Mouse (Mus musculus) ES-Bruce4 (cell line): ENCODE data around the gene Glis2. TPM values are rescaled to one million over a fixed set of nuclear protein-coding genes. Genes with fewer than 3 reads are reported as not detected.

ENCODE experiments used
- H3K27ac ChIP-seq: 2 replicates; pipeline ENCODE4 v1.5.1; 2012; ENCODE audit warnings: low read length, inconsistent platforms; ENCODE audit not compliant: insufficient read depth
- H3K27me3 ChIP-seq: 2 replicates; pipeline ENCODE4 v1.6.1; 2012; ENCODE audit warnings: mild to moderate bottlenecking, low read length, inconsistent platforms; ENCODE audit not compliant: control insufficient read depth, poor library complexity, insufficient read depth, severe bottlenecking
- H3K36me3 ChIP-seq: 2 replicates; pipeline ENCODE4 v1.6.1; 2012; ENCODE audit warnings: inconsistent platforms, mild to moderate bottlenecking, low read length, moderate library complexity; ENCODE audit not compliant: control insufficient read depth, poor library complexity, insufficient read depth, severe bottlenecking
- H3K4me1 ChIP-seq: one replicate; pipeline ENCODE4 v1.8.1; 2011; ENCODE audit warnings: low read length; ENCODE audit not compliant: control insufficient read depth, insufficient read depth
- H3K4me3 ChIP-seq: 2 replicates; pipeline ENCODE4 v1.5.1; 2011; ENCODE audit warnings: low read depth, mild to moderate bottlenecking, low read length
- H3K9ac ChIP-seq: 2 replicates; pipeline ENCODE4 v1.6.1; 2012; ENCODE audit warnings: low read depth, mild to moderate bottlenecking, inconsistent platforms; ENCODE audit not compliant: poor library complexity, severe bottlenecking
- H3K9me3 ChIP-seq: replicated peaks from 2 replicates; pipeline ENCODE4 v1.6.1; 2012; ENCODE audit warnings: mild to moderate bottlenecking, low read length, inconsistent platforms; ENCODE audit not compliant: control insufficient read depth, poor library complexity, insufficient read depth, severe bottlenecking
- CTCF ChIP-seq: IDR thresholded peaks from one replicate; pipeline ENCODE4 v1.8.1; 2011; ENCODE audit warnings: low read depth, low read length
- EP300 ChIP-seq: IDR thresholded peaks from 2 replicates; pipeline ENCODE4 v1.6.1; 2011; ENCODE audit warnings: low read depth, low read length; ENCODE audit not compliant: insufficient read depth
- POLR2A ChIP-seq: IDR thresholded peaks from one replicate; pipeline ENCODE4 v1.8.1; 2011; ENCODE audit warnings: low read length; ENCODE audit not compliant: insufficient read depth
- polyA plus RNA-seq: library from polyadenylated mRNA; stranded (reverse); fragments of >200 nt; gene quantifications from 2 replicates; pipeline ENCODE4 v1.2.4, GENCODE M21; 2011; ENCODE audit warnings: low read depth; ENCODE audit not compliant: missing spikeins, insufficient read depth, insufficient read length

The Glis2 gene
- polyA plus RNA-seq, 1 experiment, result 31.2 TPM

GRCm38 (mm10) chr16:4635760-4636159 is 41.2 kb downstream of the Glis2 start:
- H3K27me3 ChIP-seq, result no peaks in the 10 kb centered on the region
- no peak overlapping the region for H3K27ac ChIP-seq
- H3K36me3 ChIP-seq, result no peaks in the 10 kb centered on the region
- H3K4me1 ChIP-seq, result no peaks in the 10 kb centered on the region
- TF ChIP-seq CTCF (no peak), EP300 (no peak), POLR2A (no peak)
- H3K9ac ChIP-seq, result no peak overlapping the region
- H3K9me3 ChIP-seq, result no peaks in the 10 kb centered on the region
- no peak overlapping the region for H3K4me3 ChIP-seq

- TF ChIP-seq EP300 (no peak), POLR2A (no peak), CTCF (no peak)
- H3K4me3 ChIP-seq, result no peak overlapping the region
- H3K36me3 ChIP-seq, result no peaks in the 10 kb centered on the region
- no peaks in the 10 kb centered on the region for H3K9me3 ChIP-seq
- no peaks in the 10 kb centered on the region for H3K4me1 ChIP-seq
- H3K27ac ChIP-seq, result no peak overlapping the region
- no peak overlapping the region for H3K9ac ChIP-seq
- H3K27me3 ChIP-seq, result no peaks in the 10 kb centered on the region
These were observed 44.4 kb downstream of the Glis2 start for GRCm38 (mm10) chr16:4638891-4639390.

- no peak within 1 kb of the TSS for H3K27ac ChIP-seq
- H3K36me3 ChIP-seq, result no peaks in the 10 kb centered on the region
- TF ChIP-seq CTCF, result no peak
- TF ChIP-seq EP300, result no peak
- TF ChIP-seq POLR2A, result no peak
- H3K4me3 ChIP-seq, result peak within 1 kb of the TSS; percentile 69
- H3K4me1 ChIP-seq, result no peaks in the 10 kb centered on the region
- H3K9ac ChIP-seq, result peak within 1 kb of the TSS; percentile 58
- H3K27me3 ChIP-seq, result no peaks in the 10 kb centered on the region
- no peaks in the 10 kb centered on the region for H3K9me3 ChIP-seq
These were observed 45.3 kb downstream of the Glis2 start, which contains the start of the genes Vasn and Dnaja3 for GRCm38 (mm10) chr16:4639831-4640237. TSS of gene Vasn (plus strand) at chr16:4639941. TSS of gene Dnaja3 (plus strand) at chr16:4639989.

GRCm38 (mm10) chr16:4640267-4641005 is 45.9 kb downstream of the Glis2 start:
- no peak for TF ChIP-seq CTCF
- TF ChIP-seq POLR2A, result no peak
- no peak for TF ChIP-seq EP300
- no peaks in the 10 kb centered on the region for H3K4me1 ChIP-seq

GRCm38 (mm10) chr16:4641119-4641838 is 46.8 kb downstream of the Glis2 start:
- Histone ChIP-seq H3K9me3 (no peaks in the 10 kb centered on the region), H3K9ac (no peak overlapping the region), H3K27me3 (no peaks in the 10 kb centered on the region), H3K4me1 (no peaks in the 10 kb centered on the region), H3K4me3 (no peak overlapping the region), H3K27ac (no peak overlapping the region), H3K36me3 (no peaks in the 10 kb centered on the region)
- TF ChIP-seq POLR2A (no peak), EP300 (no peak)

More at GRCm38 (mm10) chr16:4640267-4641005, 45.9 kb downstream of the Glis2 start:
- peak overlapping the region; percentile 69 for H3K4me3 ChIP-seq
- no peaks in the 10 kb centered on the region for H3K27me3 ChIP-seq
- H3K36me3 ChIP-seq, result no peaks in the 10 kb centered on the region
- no peaks in the 10 kb centered on the region for H3K9me3 ChIP-seq
- no peak overlapping the region for H3K27ac ChIP-seq
- peak overlapping the region; percentile 58 for H3K9ac ChIP-seq
